ENCODE assay signal across 9 mouse cellular contexts in genomic region chr4:123972423-123973049, GRCm38 (mm10). TPM values are rescaled to one million over a fixed set of nuclear protein-coding genes. Genes with fewer than 3 reads are reported as not detected.
DNase-seq lines count a peak whose midpoint lies in the region; ATAC-seq and TF ChIP-seq lines count a peak whose summit lies in the region.
"Had no signal": no experiment of that assay in that cellular context is flagged by ENCODE, and none has a peak within 500 bp of the region (broad histone marks: within the 10 kb centered on the region; RNA-seq: fewer than 3 reads in every experiment).

No protein-coding gene starts in this region.

- TF ChIP-seq EP300 in heart, postnatal 0 days (IDR thresholded peaks at IDR 0.05; ENCODE audit: low read depth) = no peak

- no peaks in the 10 kb centered on the region for H3K36me3 ChIP-seq in heart, postnatal 0 days (replicated peaks; ENCODE audit: control insufficient read depth, insufficient read depth, low read length)
- no peaks in the 10 kb centered on the region for H3K36me3 ChIP-seq in forebrain, embryonic 10.5 days (replicated peaks)
- H3K36me3 ChIP-seq in limb, embryonic 12.5 days = no peaks in the 10 kb centered on the region
- H3K36me3 ChIP-seq in neural tube, embryonic 13.5 days = no peaks in the 10 kb centered on the region

- peak overlapping the region; percentile 43 for H3K4me2 ChIP-seq in heart, postnatal 0 days (ENCODE audit: low read depth, low read length)
- peak overlapping the region; percentile 76 for H3K4me2 ChIP-seq in limb, embryonic 12.5 days
- H3K4me2 ChIP-seq in neural tube, embryonic 13.5 days = peak overlapping the region; percentile 58

- H3K27me3 ChIP-seq in heart, postnatal 0 days (ENCODE audit: control insufficient read depth, insufficient read depth, low read length) = peaks cover 14% of the 10 kb centered on the region
- H3K27me3 ChIP-seq in forebrain, embryonic 10.5 days (ENCODE audit: poor library complexity, severe bottlenecking) = peaks cover 32% of the 10 kb centered on the region
- peaks cover 8% of the 10 kb centered on the region for H3K27me3 ChIP-seq in limb, embryonic 12.5 days
- peaks cover 24% of the 10 kb centered on the region for H3K27me3 ChIP-seq in neural tube, embryonic 13.5 days

- H3K9ac ChIP-seq in heart, postnatal 0 days (replicated peaks; ENCODE audit: low read depth, low read length) = no peak overlapping the region
- peak overlapping the region; percentile 44; the same call in 1 of the 2 replicates for H3K9ac ChIP-seq in limb, embryonic 12.5 days (replicated peaks)
- H3K9ac ChIP-seq in neural tube, embryonic 13.5 days = peak overlapping the region; percentile 62

- no peak for ATAC-seq in heart, postnatal 0 days (ENCODE audit: insufficient read depth, low read depth)
- no peak for ATAC-seq in limb, embryonic 12.5 days (ENCODE audit: insufficient number of reproducible peaks, insufficient read depth, low FRiP score, low TSS enrichment, low read depth)
- ATAC-seq in neural tube, embryonic 13.5 days (ENCODE audit: low read depth) = peak; percentile 81
- ATAC-seq in cerebellum, adult (ENCODE audit: insufficient number of reproducible peaks, low FRiP score, low TSS enrichment) = no peak

- H3K9me3 ChIP-seq in heart, postnatal 0 days (replicated peaks; ENCODE audit: control insufficient read depth, low read length) = peaks cover 4% of the 10 kb centered on the region; the same call in 1 of the 2 replicates
- peaks cover 4% of the 10 kb centered on the region; the same call in 1 of the 2 replicates for H3K9me3 ChIP-seq in forebrain, embryonic 10.5 days
- peaks cover 9% of the 10 kb centered on the region; the same call in 1 of the 2 replicates for H3K9me3 ChIP-seq in limb, embryonic 12.5 days
- no peaks in the 10 kb centered on the region for H3K9me3 ChIP-seq in neural tube, embryonic 13.5 days

- intact Hi-C loops in heart, postnatal 36 days (cut with DNase I) = no loop called here

- H3K27ac ChIP-seq in heart, postnatal 0 days (ENCODE audit: low read depth) = no peak overlapping the region
- H3K27ac ChIP-seq in forebrain, embryonic 10.5 days = peak overlapping the region; percentile 82
- no peak overlapping the region for H3K27ac ChIP-seq in limb, embryonic 12.5 days
- no peak overlapping the region for H3K27ac ChIP-seq in neural tube, embryonic 13.5 days (replicated peaks)

- no peaks in the 10 kb centered on the region for H3K4me1 ChIP-seq in heart, postnatal 0 days (ENCODE audit: control insufficient read depth, insufficient read depth)
- peaks cover 16% of the 10 kb centered on the region for H3K4me1 ChIP-seq in forebrain, embryonic 10.5 days
- peaks cover 13% of the 10 kb centered on the region for H3K4me1 ChIP-seq in limb, embryonic 12.5 days (replicated peaks)
- H3K4me1 ChIP-seq in neural tube, embryonic 13.5 days (replicated peaks) = peaks cover 15% of the 10 kb centered on the region

- 15% methylated on average over 29 of the region's 29 CpGs for WGBS in heart, postnatal 0 days
- WGBS in forebrain, embryonic 10.5 days = 7% methylated on average over 29 of the region's 29 CpGs
- WGBS in limb, embryonic 12.5 days = 8% methylated on average over 29 of the region's 29 CpGs
- 6% methylated on average over 29 of the region's 29 CpGs for WGBS in neural tube, embryonic 13.5 days

- no peak for TF ChIP-seq CTCF in heart, postnatal 0 days (IDR thresholded peaks at IDR 0.05; ENCODE audit: low read depth)

- no peak for DNase-seq in heart, postnatal 0 days (ENCODE audit: low spot score)
- no peak for DNase-seq in heart, postnatal 36 days
- no peak for DNase-seq in forebrain, embryonic 10.5 days (ENCODE audit: extremely low spot score, low spot score)
- no peak for DNase-seq in cerebellum, postnatal 25 days
- no peak for DNase-seq in adrenal gland, postnatal 25 days

- H3K4me3 ChIP-seq in heart, postnatal 0 days (ENCODE audit: low read depth, low read length) = peak overlapping the region; percentile 20
- peak overlapping the region; percentile 54 for H3K4me3 ChIP-seq in forebrain, embryonic 10.5 days
- H3K4me3 ChIP-seq in limb, embryonic 12.5 days (replicated peaks) = peak overlapping the region; percentile 35
- peak overlapping the region; percentile 28 for H3K4me3 ChIP-seq in neural tube, embryonic 13.5 days

RNA-seq across cellular contexts. Expression of gene 4930535I16Rik, which starts 54.7 kb away (rescaled TPM):
- not detected in 2 replicates for total RNA-seq in heart, postnatal 0 days (2014; rRNA removed; ENCODE audit: low replicate concordance)
- polyA plus RNA-seq in heart, postnatal 0 days (2015; fragmentation: Nextera tagmentation; extraction: Ambion mirVana) = 0.25 TPM in 1 of 2 replicates, not detected in the other
- total RNA-seq in heart, postnatal 36 days (2021) = not detected
- not detected in 2 replicates for polyA plus RNA-seq in forebrain, embryonic 10.5 days (2016; fragmentation: Nextera tagmentation; extraction: Ambion mirVana)
- not detected in 2 replicates for polyA plus RNA-seq in limb, embryonic 12.5 days (2016; fragmentation: Nextera tagmentation; extraction: Ambion mirVana)
- not detected in 2 replicates for polyA plus RNA-seq in neural tube, embryonic 13.5 days (2015; fragmentation: Nextera tagmentation; extraction: Ambion mirVana)
- total RNA-seq in adrenal gland, postnatal 25 days (2021) = not detected in 2 replicates
- polyA plus RNA-seq: spleen, adult 2 months had no signal

RNA-seq across cellular contexts. Expression of gene Rragc, which starts 55.3 kb away (rescaled TPM):
- total RNA-seq in heart, postnatal 0 days (2014; rRNA removed; ENCODE audit: low replicate concordance) = 43.0 and 50.7 TPM in 2 replicates
- 30.2 and 34.2 TPM in 2 replicates for polyA plus RNA-seq in heart, postnatal 0 days (2015; fragmentation: Nextera tagmentation; extraction: Ambion mirVana)
- total RNA-seq in heart, postnatal 36 days (2021) = 10 to 100 TPM; 39.8 to 40.0 TPM
- 34.2 and 34.9 TPM in 2 replicates for polyA plus RNA-seq in forebrain, embryonic 10.5 days (2016; fragmentation: Nextera tagmentation; extraction: Ambion mirVana)
- polyA plus RNA-seq in limb, embryonic 12.5 days (2016; fragmentation: Nextera tagmentation; extraction: Ambion mirVana) = 55.1 and 58.6 TPM in 2 replicates
- polyA plus RNA-seq in neural tube, embryonic 13.5 days (2015; fragmentation: Nextera tagmentation; extraction: Ambion mirVana) = 49.9 and 58.3 TPM in 2 replicates
- total RNA-seq in adrenal gland, postnatal 25 days (2021) = 72.6 and 83.4 TPM in 2 replicates
